Mouse (Mus musculus) hindbrain, embryonic 16.5 days (tissue): ENCODE data around the gene Anks1. TPM values are rescaled to one million over a fixed set of nuclear protein-coding genes. Genes with fewer than 3 reads are reported as not detected.
"Not testable (repeated sequence)": the region's sequence is repeated elsewhere in the genome, so short reads cannot be mapped to it uniquely, and the experiment has no call there.

Source experiments
- ATAC-seq: fragments of 200-750 bp; cut with Nextera tagmentation; 2 replicates; pipeline ENCODE4 v1.8.0; 2017; ENCODE audit warnings: moderate TSS enrichment, moderate library complexity
- H3K27ac ChIP-seq: fragments of 300-500 bp; sonication (generic); 2 replicates; pipeline ENCODE4 v1.5.1; 2014; ENCODE audit warnings: low read depth, mild to moderate bottlenecking, control low read depth, low read length, moderate library complexity
- H3K27me3 ChIP-seq: fragments of 300-500 bp; sonication (generic); replicated peaks from 2 replicates; pipeline ENCODE4 v1.6.1; 2014; ENCODE audit warnings: low read length; ENCODE audit not compliant: control insufficient read depth, insufficient read depth
- H3K36me3 ChIP-seq: fragments of 300-500 bp; sonication (generic); 2 replicates; pipeline ENCODE4 v1.6.1; 2014; ENCODE audit warnings: mild to moderate bottlenecking, low read length, moderate library complexity, mixed read lengths; ENCODE audit not compliant: control insufficient read depth, insufficient read depth
- H3K4me1 ChIP-seq: fragments of 300-500 bp; sonication (generic); 2 replicates; pipeline ENCODE4 v1.6.1; 2014; ENCODE audit warnings: low read depth, low read length; ENCODE audit not compliant: control insufficient read depth, insufficient read depth
- H3K4me2 ChIP-seq: fragments of 300-500 bp; sonication (generic); 2 replicates; pipeline ENCODE4 v1.6.1; 2014; ENCODE audit warnings: mild to moderate bottlenecking, low read length, control low read depth, moderate library complexity
- H3K4me3 ChIP-seq: fragments of 300-500 bp; sonication (generic); 2 replicates; pipeline ENCODE4 v1.5.1; 2014; ENCODE audit warnings: mild to moderate bottlenecking, low read length, control low read depth, moderate library complexity
- H3K9ac ChIP-seq: fragments of 300-500 bp; sonication (generic); 2 replicates; pipeline ENCODE4 v1.6.1; 2014; ENCODE audit warnings: low read depth, mild to moderate bottlenecking, control low read depth, low read length, moderate library complexity
- H3K9me3 ChIP-seq: fragments of 300-500 bp; sonication (generic); 2 replicates; pipeline ENCODE4 v1.6.1; 2014; ENCODE audit warnings: mild to moderate bottlenecking, low read length, moderate library complexity; ENCODE audit not compliant: control insufficient read depth
- WGBS: fragments of 180-500 bp; shearing (Covaris S2); extraction: QIAGEN DNeasy Blood & Tissue Kit; methylation state at CpG from one replicate; pipeline ENCODE4 v1.1.7; 2014; 5-methylcytosine and 5-hydroxymethylcytosine counted together
- polyA plus RNA-seq: library from polyadenylated mRNA; unstranded; fragments of >200 nt; fragmentation: Nextera tagmentation; extraction: Ambion mirVana; gene quantifications from 2 replicates; pipeline ENCODE4 v1.2.1, GENCODE M21; 2015

The Anks1 gene
- polyA plus RNA-seq, 1 experiment from 2014 or later: 44.0 TPM

- ATAC-seq: no peak
- Histone ChIP-seq H3K27me3 (no peaks in the 10 kb centered on the region), H3K9me3 (no peaks in the 10 kb centered on the region), H3K9ac (no peak overlapping the region), H3K4me3 (no peak overlapping the region), H3K36me3 (no peaks in the 10 kb centered on the region), H3K4me2 (no peak overlapping the region), H3K4me1 (peaks cover 2% of the 10 kb centered on the region), H3K27ac (0 out of 2 replicates have a peak overlapping the region, but pooled peaks have one; percentile 32)
- WGBS: 70% methylated on average over 14 of the region's 14 CpGs
Measured at GRCm38 (mm10) chr17:27954629-27955402, 45.7 kb downstream of the Anks1 start.

- Histone ChIP-seq H3K9ac (no peak overlapping the region), H3K4me2 (no peak overlapping the region), H3K9me3 (no peaks in the 10 kb centered on the region), H3K27me3 (no peaks in the 10 kb centered on the region), H3K4me1 (peaks cover 6% of the 10 kb centered on the region), H3K36me3 (no peaks in the 10 kb centered on the region), H3K27ac (no peak overlapping the region), H3K4me3 (no peak overlapping the region)
- no peak for ATAC-seq
- WGBS: 91% methylated on average over 9 of the region's 9 CpGs
Measured at GRCm38 (mm10) chr17:27957649-27958048, 48.5 kb downstream of the Anks1 start.

GRCm38 (mm10) chr17:27960128-27961111 is 51.3 kb downstream of the Anks1 start:
- no peak for ATAC-seq
- Histone ChIP-seq H3K27me3 (no peaks in the 10 kb centered on the region), H3K9me3 (no peaks in the 10 kb centered on the region), H3K4me3 (no peak overlapping the region), H3K27ac (peak overlapping the region; percentile 39; the same call in 1 of the 2 replicates), H3K4me2 (no peak overlapping the region), H3K9ac (no peak overlapping the region), H3K4me1 (peaks cover 6% of the 10 kb centered on the region), H3K36me3 (no peaks in the 10 kb centered on the region)
- WGBS: 78% methylated on average over 21 of the region's 21 CpGs

GRCm38 (mm10) chr17:27963120-27963519 is 54.0 kb downstream of the Anks1 start:
- H3K27ac ChIP-seq, H3K9ac ChIP-seq, H3K9me3 ChIP-seq, H3K36me3 ChIP-seq, H3K4me2 ChIP-seq, ATAC-seq, H3K27me3 ChIP-seq, H3K4me1 ChIP-seq, H3K4me3 ChIP-seq: not testable (repeated sequence)
- 92% methylated on average over 7 of the region's 7 CpGs for WGBS

GRCm38 (mm10) chr17:27964607-27965006 is 55.5 kb downstream of the Anks1 start:
- 65% methylated on average over 4 of the region's 4 CpGs for WGBS
- no peak for ATAC-seq
- H3K36me3 ChIP-seq: no peaks in the 10 kb centered on the region
- no peaks in the 10 kb centered on the region for H3K9me3 ChIP-seq
- peaks cover 6% of the 10 kb centered on the region for H3K4me1 ChIP-seq
- no peak overlapping the region for H3K4me2 ChIP-seq
- H3K9ac ChIP-seq: no peak overlapping the region
- H3K27ac ChIP-seq: no peak overlapping the region
- H3K4me3 ChIP-seq: no peak overlapping the region
- H3K27me3 ChIP-seq: no peaks in the 10 kb centered on the region

GRCm38 (mm10) chr17:27965292-27965691 is 56.2 kb downstream of the Anks1 start:
- Histone ChIP-seq H3K4me1 (no peaks in the 10 kb centered on the region; the same call in 1 of the 2 replicates), H3K27me3 (no peaks in the 10 kb centered on the region), H3K27ac (no peak overlapping the region), H3K4me2 (no peak overlapping the region), H3K9me3 (no peaks in the 10 kb centered on the region), H3K4me3 (no peak overlapping the region), H3K36me3 (no peaks in the 10 kb centered on the region), H3K9ac (no peak overlapping the region)
- 84% methylated on average over 10 of the region's 10 CpGs for WGBS
- ATAC-seq: no peak

- no peak for ATAC-seq
- H3K4me2 ChIP-seq: no peak overlapping the region
- H3K9ac ChIP-seq: no peak overlapping the region
- H3K4me3 ChIP-seq: no peak overlapping the region
- no peaks in the 10 kb centered on the region for H3K9me3 ChIP-seq
- no peak overlapping the region for H3K27ac ChIP-seq
- WGBS: 71% methylated on average over 4 of the region's 4 CpGs
- H3K4me1 ChIP-seq: no peaks in the 10 kb centered on the region; the same call in 1 of the 2 replicates
- no peaks in the 10 kb centered on the region for H3K36me3 ChIP-seq
- H3K27me3 ChIP-seq: no peaks in the 10 kb centered on the region
Measured at GRCm38 (mm10) chr17:27966056-27966455, 57.0 kb downstream of the Anks1 start.

GRCm38 (mm10) chr17:27966508-27967021 is 57.5 kb downstream of the Anks1 start:
- Histone ChIP-seq H3K9ac (no peak overlapping the region), H3K4me2 (no peak overlapping the region), H3K27ac (no peak overlapping the region), H3K4me1 (no peaks in the 10 kb centered on the region; the same call in 1 of the 2 replicates), H3K4me3 (no peak overlapping the region), H3K27me3 (no peaks in the 10 kb centered on the region), H3K36me3 (no peaks in the 10 kb centered on the region), H3K9me3 (no peaks in the 10 kb centered on the region)
- ATAC-seq: no peak
- WGBS: 89% methylated on average over 11 of the region's 11 CpGs

- ATAC-seq: no peak
- Histone ChIP-seq H3K27me3 (no peaks in the 10 kb centered on the region), H3K27ac (no peak overlapping the region), H3K4me3 (no peak overlapping the region), H3K36me3 (no peaks in the 10 kb centered on the region), H3K9ac (no peak overlapping the region), H3K9me3 (no peaks in the 10 kb centered on the region), H3K4me1 (no peaks in the 10 kb centered on the region), H3K4me2 (no peak overlapping the region)
- WGBS: 90% methylated on average over 7 of the region's 7 CpGs
Measured at GRCm38 (mm10) chr17:27967529-27967928, 58.4 kb downstream of the Anks1 start.
